Mouse (Mus musculus): ENCODE measurements at regions not wholly inside any gene's neighbourhood (a gene's known extent, or its start where the extent isn't known, plus 50 kb on each side); places are given as distances from the start of the nearest gene placed in this dataset.

- 92% methylated on average over 8 of the region's 8 CpGs for WGBS
- no peak overlapping the region for H3K27ac ChIP-seq (replicated peaks; ENCODE audit: insufficient read depth, low read depth, low read length)
- H3K27me3 ChIP-seq (ENCODE audit: control insufficient read depth, insufficient read depth, low read length) = no peaks in the 10 kb centered on the region
- DNase-seq (ENCODE audit: extremely low read depth, low read depth, low spot score) = no peak
- H3K4me1 ChIP-seq (ENCODE audit: control insufficient read depth, insufficient read depth, low read length) = no peaks in the 10 kb centered on the region
- H3K36me3 ChIP-seq (ENCODE audit: control insufficient read depth, insufficient read depth, low read length) = no peaks in the 10 kb centered on the region
- H3K4me3 ChIP-seq (ENCODE audit: insufficient read depth, low read depth, low read length) = no peak overlapping the region
- no peak overlapping the region for H3K9ac ChIP-seq (ENCODE audit: low read depth, low read length)
- no peaks in the 10 kb centered on the region for H3K79me2 ChIP-seq (ENCODE audit: control insufficient read depth, insufficient read depth, low read length)
- TF ChIP-seq POLR2A (IDR thresholded peaks at IDR 0.05; ENCODE audit: extremely low read depth, insufficient read depth, low read length) = no peak
- TF ChIP-seq CTCF (IDR thresholded peaks at IDR 0.05; ENCODE audit: low read depth, low read length) = no peak
Measured at GRCm38 (mm10) chr8:87379296-87379695, 93.1 kb downstream of the Cbln1 start.

GRCm38 (mm10) chr8:87374044-87374443 is 98.4 kb downstream of the Cbln1 start:
- Histone ChIP-seq H3K36me3 (ENCODE audit: control insufficient read depth, insufficient read depth, low read length) (no peaks in the 10 kb centered on the region), H3K27me3 (ENCODE audit: control insufficient read depth, insufficient read depth, low read length) (no peaks in the 10 kb centered on the region), H3K4me3 (ENCODE audit: insufficient read depth, low read depth, low read length) (no peak overlapping the region), H3K27ac (replicated peaks; ENCODE audit: insufficient read depth, low read depth, low read length) (no peak overlapping the region), H3K9ac (ENCODE audit: low read depth, low read length) (no peak overlapping the region), H3K79me2 (ENCODE audit: control insufficient read depth, insufficient read depth, low read length) (no peaks in the 10 kb centered on the region), H3K4me1 (ENCODE audit: control insufficient read depth, insufficient read depth, low read length) (no peaks in the 10 kb centered on the region)
- 72% methylated on average over 6 of the region's 6 CpGs for WGBS
- no peak for DNase-seq (ENCODE audit: extremely low read depth, low read depth, low spot score)
- TF ChIP-seq CTCF (IDR thresholded peaks at IDR 0.05; ENCODE audit: low read depth, low read length) (no peak), POLR2A (IDR thresholded peaks at IDR 0.05; ENCODE audit: extremely low read depth, insufficient read depth, low read length) (no peak)

- H3K79me2 ChIP-seq (ENCODE audit: control insufficient read depth, insufficient read depth, low read length) = no peaks in the 10 kb centered on the region
- 44% methylated on average over 6 of the region's 6 CpGs for WGBS
- H3K27ac ChIP-seq (replicated peaks; ENCODE audit: insufficient read depth, low read depth, low read length) = no peak overlapping the region
- no peaks in the 10 kb centered on the region for H3K4me1 ChIP-seq (ENCODE audit: control insufficient read depth, insufficient read depth, low read length)
- H3K36me3 ChIP-seq (ENCODE audit: control insufficient read depth, insufficient read depth, low read length) = no peaks in the 10 kb centered on the region
- TF ChIP-seq POLR2A (IDR thresholded peaks at IDR 0.05; ENCODE audit: extremely low read depth, insufficient read depth, low read length) (no peak), CTCF (IDR thresholded peaks at IDR 0.05; ENCODE audit: low read depth, low read length) (no peak)
- no peak for DNase-seq (ENCODE audit: extremely low read depth, low read depth, low spot score)
- H3K27me3 ChIP-seq (ENCODE audit: control insufficient read depth, insufficient read depth, low read length) = no peaks in the 10 kb centered on the region
- no peak overlapping the region for H3K9ac ChIP-seq (ENCODE audit: low read depth, low read length)
- no peak overlapping the region for H3K4me3 ChIP-seq (ENCODE audit: insufficient read depth, low read depth, low read length)
Measured at GRCm38 (mm10) chr8:87373535-87373934, 98.9 kb downstream of the Cbln1 start.

- H3K4me3 ChIP-seq (ENCODE audit: insufficient read depth, low read depth, low read length) = no peak overlapping the region
- H3K9ac ChIP-seq (ENCODE audit: low read depth, low read length) = no peak overlapping the region
- H3K79me2 ChIP-seq (ENCODE audit: control insufficient read depth, insufficient read depth, low read length) = no peaks in the 10 kb centered on the region
- no peak for DNase-seq (ENCODE audit: extremely low read depth, low read depth, low spot score)
- TF ChIP-seq CTCF (IDR thresholded peaks at IDR 0.05; ENCODE audit: low read depth, low read length) = no peak
- no peak for TF ChIP-seq POLR2A (IDR thresholded peaks at IDR 0.05; ENCODE audit: extremely low read depth, insufficient read depth, low read length)
- H3K27ac ChIP-seq (replicated peaks; ENCODE audit: insufficient read depth, low read depth, low read length) = no peak overlapping the region
- no peaks in the 10 kb centered on the region for H3K36me3 ChIP-seq (ENCODE audit: control insufficient read depth, insufficient read depth, low read length)
- no peaks in the 10 kb centered on the region for H3K4me1 ChIP-seq (ENCODE audit: control insufficient read depth, insufficient read depth, low read length)
- H3K27me3 ChIP-seq (ENCODE audit: control insufficient read depth, insufficient read depth, low read length) = no peaks in the 10 kb centered on the region
Measured at GRCm38 (mm10) chr8:87372061-87372460, 100.3 kb downstream of the Cbln1 start.

GRCm38 (mm10) chr8:87370194-87370593 is 102.2 kb downstream of the Cbln1 start:
- Histone ChIP-seq H3K79me2 (ENCODE audit: control insufficient read depth, insufficient read depth, low read length) (no peaks in the 10 kb centered on the region), H3K4me3 (ENCODE audit: insufficient read depth, low read depth, low read length) (no peak overlapping the region), H3K9ac (ENCODE audit: low read depth, low read length) (no peak overlapping the region), H3K27ac (replicated peaks; ENCODE audit: insufficient read depth, low read depth, low read length) (no peak overlapping the region), H3K36me3 (ENCODE audit: control insufficient read depth, insufficient read depth, low read length) (no peaks in the 10 kb centered on the region), H3K4me1 (ENCODE audit: control insufficient read depth, insufficient read depth, low read length) (no peaks in the 10 kb centered on the region), H3K27me3 (ENCODE audit: control insufficient read depth, insufficient read depth, low read length) (no peaks in the 10 kb centered on the region)
- 79% methylated on average over 3 of the region's 3 CpGs for WGBS
- no peak for DNase-seq (ENCODE audit: extremely low read depth, low read depth, low spot score)
- TF ChIP-seq POLR2A (IDR thresholded peaks at IDR 0.05; ENCODE audit: extremely low read depth, insufficient read depth, low read length) = no peak
- TF ChIP-seq CTCF (IDR thresholded peaks at IDR 0.05; ENCODE audit: low read depth, low read length) = no peak

GRCm38 (mm10) chr8:87350471-87350870 is 121.9 kb downstream of the Cbln1 start:
- H3K79me2 ChIP-seq (ENCODE audit: control insufficient read depth, insufficient read depth, low read length) = no peaks in the 10 kb centered on the region
- H3K27me3 ChIP-seq (ENCODE audit: control insufficient read depth, insufficient read depth, low read length) = no peaks in the 10 kb centered on the region
- WGBS = 77% methylated on average over 4 of the region's 4 CpGs
- no peak for TF ChIP-seq CTCF (IDR thresholded peaks at IDR 0.05; ENCODE audit: low read depth, low read length)
- H3K27ac ChIP-seq (replicated peaks; ENCODE audit: insufficient read depth, low read depth, low read length) = no peak overlapping the region
- DNase-seq (ENCODE audit: extremely low read depth, low read depth, low spot score) = no peak
- H3K9ac ChIP-seq (ENCODE audit: low read depth, low read length) = no peak overlapping the region
- no peak overlapping the region for H3K4me3 ChIP-seq (ENCODE audit: insufficient read depth, low read depth, low read length)
- H3K4me1 ChIP-seq (ENCODE audit: control insufficient read depth, insufficient read depth, low read length) = no peaks in the 10 kb centered on the region
- no peaks in the 10 kb centered on the region for H3K36me3 ChIP-seq (ENCODE audit: control insufficient read depth, insufficient read depth, low read length)
